Mouse (Mus musculus) limb, embryonic 14.5 days (tissue): ENCODE results near the gene Zc3h7b. TPM values are rescaled to one million over a fixed set of nuclear protein-coding genes. Genes with fewer than 3 reads are reported as not detected.

ENCODE experiments used
- ATAC-seq: fragments of 200-750 bp; cut with Nextera tagmentation; 2 replicates; pipeline ENCODE4 v1.8.0; 2017; ENCODE audit warnings: low read depth, moderate number of reproducible peaks, moderate TSS enrichment; ENCODE audit not compliant: low FRiP score
- DNase-seq: peaks from one replicate; pipeline ENCODE4 v3.0.0-alpha.2; 2015; ENCODE audit warnings: low spot score
- H3K27ac ChIP-seq: fragments of 300-500 bp; sonication (generic); replicated peaks from 2 replicates; pipeline ENCODE4 v1.5.1; 2014; ENCODE audit warnings: low read depth, mild to moderate bottlenecking, low read length, moderate library complexity, mixed read lengths
- H3K27me3 ChIP-seq: fragments of 300-500 bp; sonication (generic); 2 replicates; pipeline ENCODE4 v1.6.1; 2014; ENCODE audit warnings: low read length, mixed read lengths; ENCODE audit not compliant: control insufficient read depth, insufficient read depth
- H3K36me3 ChIP-seq: fragments of 300-500 bp; sonication (generic); 2 replicates; pipeline ENCODE4 v1.6.1; 2014; ENCODE audit warnings: mild to moderate bottlenecking, low read length, moderate library complexity, mixed read lengths; ENCODE audit not compliant: control insufficient read depth, insufficient read depth
- H3K4me1 ChIP-seq: fragments of 300-500 bp; sonication (generic); 2 replicates; pipeline ENCODE4 v1.6.1; 2014; ENCODE audit warnings: antibody characterized with exemption, low read length, mixed read lengths; ENCODE audit not compliant: control insufficient read depth, insufficient read depth
- H3K4me2 ChIP-seq: fragments of 300-500 bp; sonication (generic); replicated peaks from 2 replicates; pipeline ENCODE4 v1.6.1; 2014; ENCODE audit warnings: low read depth, mild to moderate bottlenecking, low read length, moderate library complexity; ENCODE audit not compliant: severe bottlenecking
- H3K4me3 ChIP-seq: fragments of 300-500 bp; sonication (generic); replicated peaks from 2 replicates; pipeline ENCODE4 v1.5.1; 2014; ENCODE audit warnings: low read length
- H3K9ac ChIP-seq: fragments of 300-500 bp; sonication (generic); 2 replicates; pipeline ENCODE4 v1.6.1; 2014; ENCODE audit warnings: mild to moderate bottlenecking, low read depth, low read length, moderate library complexity; ENCODE audit not compliant: severe bottlenecking
- H3K9me3 ChIP-seq: fragments of 300-500 bp; sonication (generic); 2 replicates; pipeline ENCODE4 v1.6.1; 2016; ENCODE audit warnings: low read length; ENCODE audit not compliant: control insufficient read depth
- POLR2A ChIP-seq: fragments of 200-500 bp; IDR thresholded peaks from 2 replicates; pipeline ENCODE4 v1.8.0; 2012; ENCODE audit warnings: inconsistent platforms, mild to moderate bottlenecking, moderate library complexity, borderline replicate concordance; ENCODE audit not compliant: insufficient read depth, insufficient read length; ENCODE audit errors: extremely low read depth
- WGBS: fragments of 180-500 bp; shearing (Covaris S2); extraction: QIAGEN DNeasy Blood & Tissue Kit; methylation state at CpG from one replicate; pipeline ENCODE4 v1.1.7; 2014; 5-methylcytosine and 5-hydroxymethylcytosine counted together
- polyA plus RNA-seq, 2 experiments: library from polyadenylated mRNA; depleted of rRNA in 1 of 2; stranded (reverse) in 1 of 2; unstranded in 1 of 2; fragments of >200 nt; fragmentation: Nextera tagmentation in 1 of 2; extraction: Ambion mirVana in 1 of 2; gene quantifications; 2 replicates each; pipeline versions ENCODE4 v1.2.1 to v1.2.3; 2012 to 2014

Zc3h7b gene
- polyA plus RNA-seq, 2 experiments, result 43.2 to 61.9 TPM

DNA sequence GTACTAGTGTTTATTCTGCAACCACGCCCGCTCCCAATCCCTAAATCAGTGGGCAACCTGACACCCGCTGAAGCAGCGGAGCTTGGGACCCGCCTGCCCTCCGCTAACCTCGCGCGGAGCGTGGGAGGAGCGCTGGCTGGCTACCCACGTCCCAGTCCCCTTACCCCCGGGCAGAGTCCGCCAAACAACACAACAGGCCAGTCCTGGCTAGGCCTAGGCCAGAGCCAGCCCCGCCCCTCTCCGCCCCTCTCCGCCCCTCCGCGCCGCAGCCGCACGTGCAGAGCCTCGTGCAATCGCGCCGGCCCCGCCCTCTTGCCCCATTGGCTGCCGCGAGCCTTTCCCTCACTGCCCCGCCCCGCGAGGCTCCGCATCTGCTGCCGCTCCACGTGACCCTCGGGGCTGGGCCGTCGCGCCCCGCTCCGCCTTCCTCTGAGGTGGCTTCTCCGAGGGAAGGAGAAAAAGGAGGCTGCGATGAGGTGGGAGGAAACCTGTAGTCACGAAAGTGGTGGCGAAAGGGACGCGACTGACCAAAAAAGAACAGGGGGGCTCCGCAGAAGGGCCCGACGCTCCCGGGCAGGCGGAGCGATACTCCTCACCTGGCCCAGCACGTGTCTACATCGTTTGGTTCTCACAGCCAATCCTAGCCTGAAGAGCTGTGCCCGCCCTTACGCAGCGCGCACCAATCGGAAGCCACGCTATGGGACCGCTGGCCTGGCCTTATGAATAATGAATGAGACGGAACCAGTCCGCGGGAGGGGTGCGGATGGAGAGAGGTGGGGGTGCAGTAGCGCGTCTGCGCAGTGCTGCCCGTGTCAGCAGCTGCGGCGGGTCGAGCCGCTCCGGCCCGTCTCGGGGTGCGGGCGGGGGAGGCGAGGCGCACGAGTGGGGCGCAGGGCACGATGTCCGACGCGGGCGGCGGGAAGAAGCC, 66.1 kb downstream of the Zc3h7b start:
- no peaks in the 10 kb centered on the region for H3K27me3 ChIP-seq
- H3K9me3 ChIP-seq, result no peaks in the 10 kb centered on the region
- ATAC-seq (peak; percentile 98), DNase-seq (peak; percentile 99)
- 0 out of 2 replicates have a peak, but pooled peaks have one; percentile 38 for TF ChIP-seq POLR2A
- H3K4me1 ChIP-seq, result peaks cover 18% of the 10 kb centered on the region
- H3K4me3 ChIP-seq, result peak overlapping the region; percentile 72
- peak overlapping the region; percentile 71 for H3K9ac ChIP-seq
- peak overlapping the region; percentile 83 for H3K27ac ChIP-seq
- WGBS, result under 1% methylated on average over 67 of the region's 89 CpGs
- peaks cover 15% of the 10 kb centered on the region for H3K36me3 ChIP-seq
- H3K4me2 ChIP-seq, result peak overlapping the region; percentile 79

DNA sequence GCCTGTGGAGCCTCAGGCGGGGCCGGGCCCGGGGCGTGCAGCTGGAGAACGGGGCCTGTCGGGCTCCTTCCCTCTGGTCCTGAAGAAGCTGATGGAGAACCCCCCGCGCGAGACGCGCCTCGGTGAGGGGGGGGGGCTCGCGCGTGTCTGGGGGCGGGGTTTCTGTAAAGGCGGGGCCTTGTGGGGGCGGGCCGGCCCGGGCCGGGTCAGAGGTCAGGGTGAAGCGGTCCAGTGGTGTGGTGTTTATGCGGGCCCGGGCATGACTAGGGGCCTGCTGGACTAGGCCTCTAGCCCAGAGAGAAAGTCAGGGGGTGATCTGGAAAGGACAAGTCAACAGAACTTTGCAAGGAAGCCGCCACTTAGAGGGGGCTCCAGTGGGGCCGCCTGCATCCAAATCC, 66.7 kb downstream of the Zc3h7b start:
- TF ChIP-seq POLR2A, result no peak
- no peaks in the 10 kb centered on the region for H3K27me3 ChIP-seq
- peaks cover 22% of the 10 kb centered on the region for H3K36me3 ChIP-seq
- H3K9ac ChIP-seq, result peak overlapping the region; percentile 71
- peak overlapping the region; percentile 79 for H3K4me2 ChIP-seq
- 1% methylated on average over 16 of the region's 26 CpGs for WGBS
- DNase-seq (no peak), ATAC-seq (peak; percentile 21)
- peak overlapping the region; percentile 76; the same call in 1 of the 2 replicates for H3K27ac ChIP-seq
- H3K4me3 ChIP-seq, result peak overlapping the region; percentile 72
- H3K4me1 ChIP-seq, result peaks cover 16% of the 10 kb centered on the region
- no peaks in the 10 kb centered on the region for H3K9me3 ChIP-seq

DNA sequence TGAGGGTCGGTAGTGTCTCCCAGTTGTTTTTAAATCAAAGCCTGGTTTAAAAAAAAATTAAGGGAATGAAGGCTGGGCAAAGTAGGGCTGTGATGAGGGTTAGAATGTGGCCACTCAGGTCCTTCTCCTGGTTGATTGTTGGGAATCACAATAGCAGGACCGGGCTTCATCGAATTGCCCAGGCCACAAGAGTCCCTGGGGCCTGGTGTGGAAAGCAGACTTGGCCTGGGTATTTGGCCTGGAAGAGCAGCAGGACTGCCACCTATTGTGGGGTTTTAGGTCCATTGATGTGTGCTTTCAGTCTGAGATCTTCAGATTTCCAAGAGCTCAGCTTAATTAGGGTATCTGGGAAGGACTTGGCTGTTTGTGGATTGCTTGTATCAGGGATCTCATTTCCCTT, 67.4 kb downstream of the Zc3h7b start:
- H3K4me2 ChIP-seq, result peak overlapping the region; percentile 79

DNA sequence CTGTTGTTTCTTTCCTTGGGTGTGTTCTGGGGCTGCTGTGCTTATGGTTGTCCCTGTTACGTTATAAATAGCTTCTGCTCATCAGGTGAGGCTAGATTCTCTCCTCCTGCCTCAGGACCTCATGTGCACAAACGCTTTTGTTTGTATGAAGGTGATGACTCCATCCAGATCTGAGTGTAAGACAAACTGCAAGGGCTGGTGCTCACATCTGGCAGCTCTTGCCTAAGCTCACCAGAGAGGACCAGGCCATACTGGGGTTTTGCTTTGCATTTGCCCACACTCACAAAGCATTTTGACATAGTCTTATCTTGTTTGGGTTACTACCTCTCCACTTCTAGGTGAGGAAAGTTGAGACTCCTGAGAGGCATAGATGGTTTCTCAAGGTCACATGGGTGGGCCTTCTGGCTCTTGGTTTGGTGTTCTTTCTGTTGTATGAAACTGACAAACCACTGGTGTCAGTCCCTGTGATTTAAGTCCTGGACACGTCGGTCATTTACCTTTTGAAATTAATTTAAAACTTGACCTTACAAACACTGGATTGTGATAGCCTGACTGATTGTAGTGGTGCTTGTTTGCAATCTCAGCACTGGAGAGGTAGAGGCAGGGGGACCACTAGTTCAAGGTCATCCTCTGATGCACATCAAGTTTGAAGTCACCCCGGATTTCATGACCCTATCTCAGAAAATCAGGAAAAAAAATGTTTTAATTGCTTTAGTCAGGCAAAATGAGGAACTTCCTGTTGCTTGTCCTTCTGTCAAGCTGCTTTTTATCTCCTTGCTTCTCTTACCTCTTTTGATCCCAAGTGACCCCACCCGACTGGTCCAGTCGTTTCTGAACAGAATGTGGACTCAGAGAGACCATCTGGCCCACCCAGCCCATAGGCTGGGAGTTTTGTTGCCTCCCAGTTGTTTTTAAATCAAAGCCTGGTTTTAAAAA, 68.1 kb downstream of the Zc3h7b start:
- ATAC-seq (no peak), DNase-seq (no peak)
- Histone ChIP-seq H3K27ac (no peak overlapping the region), H3K36me3 (peaks cover 36% of the 10 kb centered on the region), H3K9me3 (no peaks in the 10 kb centered on the region), H3K4me2 (peak overlapping the region; percentile 79; the same call in 1 of the 2 replicates), H3K27me3 (no peaks in the 10 kb centered on the region), H3K4me1 (peaks cover 16% of the 10 kb centered on the region), H3K4me3 (no peak overlapping the region), H3K9ac (peak overlapping the region; percentile 71)
- TF ChIP-seq POLR2A, result no peak
- 67% methylated on average over 7 of the region's 7 CpGs for WGBS

More for the DNA sequence above, 67.4 kb downstream of the Zc3h7b start:
- Histone ChIP-seq H3K9me3 (no peaks in the 10 kb centered on the region), H3K36me3 (peaks cover 29% of the 10 kb centered on the region), H3K4me1 (peaks cover 16% of the 10 kb centered on the region), H3K4me3 (peak overlapping the region; percentile 72), H3K27ac (no peak overlapping the region), H3K27me3 (no peaks in the 10 kb centered on the region), H3K9ac (peak overlapping the region; percentile 71)
- DNase-seq (no peak), ATAC-seq (no peak)
- 42% methylated on average over 3 of the region's 3 CpGs for WGBS
- no peak for TF ChIP-seq POLR2A
